Mouse (Mus musculus) layer of hippocampus, adult 18-20 months (tissue): Measurements from ENCODE around the gene Nup62. TPM values are rescaled to one million over a fixed set of nuclear protein-coding genes. Genes with fewer than 3 reads are reported as not detected.

Experiments
- DNase-seq, 2 experiments: peaks; one replicate each; pipeline ENCODE4 v3.0.0; 2022; ENCODE audit warnings: low spot score in 2 of 2
- total RNA-seq, 2 experiments: library from RNA; stranded (reverse); gene quantifications; 2 replicates each; pipeline ENCODE4 v1.2.3; 2021

Nup62 gene
- total RNA-seq, 2 experiments from 2014 or later = 30.7 to 32.7 TPM

DNA sequence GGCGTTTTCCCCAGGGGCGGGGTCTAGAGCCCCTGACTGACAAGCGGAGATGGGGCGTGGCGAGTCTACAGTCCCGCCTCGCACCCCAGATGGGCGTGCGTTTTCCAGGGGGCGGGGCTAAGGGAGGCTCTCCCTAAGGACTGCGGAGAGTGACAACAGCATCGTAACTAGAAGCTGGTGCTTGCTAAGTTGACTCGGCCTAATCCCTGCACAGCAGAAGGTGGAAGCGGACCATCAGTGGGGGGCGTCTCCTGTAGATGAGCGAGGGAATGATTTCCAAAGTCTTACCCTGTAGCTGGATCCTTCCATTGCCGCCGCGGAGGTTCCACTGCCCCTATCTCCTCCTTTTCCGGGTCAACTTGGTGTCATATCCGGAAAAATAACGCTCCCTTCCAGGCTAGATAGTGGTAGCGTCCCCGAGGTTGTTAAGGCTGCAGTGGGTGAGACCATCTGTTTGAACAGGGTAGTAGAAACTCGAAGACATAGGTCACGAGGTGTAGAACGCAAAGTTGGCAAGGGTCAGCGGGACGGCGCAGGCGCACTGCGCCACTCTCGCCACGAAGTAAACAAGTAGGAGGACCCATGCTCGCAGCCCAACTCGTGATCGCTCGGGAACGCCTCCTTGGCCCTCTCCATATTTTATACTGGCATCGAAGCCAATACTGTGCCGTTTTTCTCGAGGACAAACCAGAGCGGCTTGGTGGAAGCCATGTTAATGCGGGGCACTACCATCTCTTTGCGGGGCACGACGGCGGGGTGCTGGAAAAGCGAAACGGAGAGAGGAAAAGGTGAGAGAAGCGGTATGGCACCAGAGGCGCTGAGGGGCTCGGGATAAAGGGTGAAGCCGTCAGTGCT lies 32.9 kb downstream of the Nup62 start, which contains the start of the genes Akt1s1 and Tbc1d17:
Gene Akt1s1, plus strand, starts transcription at position 431 of the 855 bp plus-strand sequence.
Gene Tbc1d17, minus strand, starts transcription at position 519 of the 855 bp plus-strand sequence.
- DNase-seq = peak; percentile 100

DNA sequence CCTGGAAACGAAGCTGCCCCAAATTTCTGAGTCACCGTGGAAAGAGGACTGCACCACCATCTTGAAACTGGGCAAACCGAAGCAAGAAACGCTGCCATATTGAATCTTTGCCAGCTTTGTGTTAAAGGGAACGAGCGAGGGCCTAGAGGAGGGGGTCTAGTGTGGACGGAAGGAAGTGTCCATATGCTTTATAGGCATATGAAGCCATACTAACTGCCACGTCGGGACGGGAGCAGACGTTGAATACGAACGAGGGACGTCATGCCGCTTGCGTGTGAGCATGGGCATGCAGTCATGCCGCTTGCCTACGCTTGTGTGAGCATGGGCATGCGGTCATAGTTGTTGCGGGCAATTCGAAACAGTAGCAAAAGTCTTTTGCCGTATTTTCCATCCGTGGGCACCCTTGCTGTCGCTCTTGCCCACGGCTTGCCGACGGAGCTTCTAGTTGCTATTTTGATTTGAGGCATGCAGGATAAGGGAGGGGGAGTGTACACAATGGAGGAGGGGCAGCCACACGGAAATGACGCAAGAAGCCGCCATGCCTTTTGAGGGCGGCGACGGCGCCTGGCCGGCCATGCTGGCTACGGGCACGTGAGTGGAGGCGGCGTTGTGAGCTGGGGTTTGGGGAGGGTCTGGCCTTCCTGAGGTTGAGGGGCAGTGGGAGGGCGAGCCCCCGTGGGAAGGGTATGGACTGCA lies 33.7 kb downstream of the Nup62 start:
- DNase-seq = peak; percentile 90 to 96

DNA sequence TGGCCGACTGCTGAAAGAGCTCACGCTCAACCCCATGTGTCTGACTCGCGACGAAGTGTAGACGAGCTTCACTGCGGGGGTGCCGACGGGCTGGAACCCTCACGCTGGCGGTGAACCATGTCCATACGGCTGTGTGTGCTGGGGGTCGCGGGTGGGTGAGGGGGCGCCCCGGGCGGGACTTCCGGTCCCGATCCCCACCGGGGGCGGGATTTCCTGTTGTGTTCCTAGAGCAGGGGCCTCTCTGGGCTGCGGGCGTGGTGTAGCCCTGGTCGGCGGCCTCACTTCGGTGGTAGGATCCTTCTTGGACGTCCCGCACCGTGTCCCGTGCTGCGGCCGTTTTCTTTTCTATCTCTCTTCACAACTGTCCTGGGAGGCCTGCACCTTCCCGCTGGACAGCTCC lies 34.3 kb downstream of the Nup62 start:
- peak in 1 of 2 experiments; percentile 78 for DNase-seq

DNA sequence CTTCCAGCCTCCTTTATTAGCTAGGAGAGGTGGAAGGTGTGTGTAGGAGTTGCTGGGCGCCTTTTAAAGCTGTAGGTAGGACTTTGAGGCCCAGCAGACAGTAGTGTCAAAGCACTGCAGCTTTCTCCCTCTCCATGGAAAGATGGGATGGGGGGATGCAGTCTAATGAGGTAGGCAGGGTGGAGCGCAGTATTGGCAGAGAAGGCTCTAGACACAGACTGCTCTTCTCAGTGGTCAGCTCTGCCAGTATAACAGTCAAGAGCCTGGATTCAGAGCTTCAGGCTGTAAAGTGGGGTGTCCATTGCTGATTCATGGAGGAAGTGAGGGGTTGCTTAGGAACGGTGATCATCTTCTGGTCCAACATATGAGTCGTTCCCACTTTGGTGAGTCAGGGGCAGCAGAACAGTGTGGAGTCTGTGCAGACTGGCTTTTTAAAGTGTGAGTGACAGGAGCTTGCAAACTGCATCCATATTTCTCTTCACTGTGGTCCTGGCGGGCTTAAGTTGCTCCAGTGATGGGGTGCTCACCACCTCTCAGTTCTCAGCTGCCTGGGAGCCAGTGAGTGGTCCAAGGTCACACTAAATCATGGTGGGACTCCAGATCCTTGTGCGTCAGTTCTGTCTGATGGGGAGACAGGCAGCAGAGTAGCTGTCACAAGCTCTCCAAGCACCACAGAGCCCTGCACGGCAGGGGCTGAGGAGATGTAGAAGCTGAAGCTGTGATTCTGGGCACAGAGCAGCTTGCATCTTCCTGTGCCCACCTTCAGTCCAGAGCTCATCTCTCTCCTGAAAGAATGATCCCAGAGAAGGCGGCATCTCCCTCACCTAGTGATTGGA lies 35.1 kb downstream of the Nup62 start:
- DNase-seq = no peak

DNA sequence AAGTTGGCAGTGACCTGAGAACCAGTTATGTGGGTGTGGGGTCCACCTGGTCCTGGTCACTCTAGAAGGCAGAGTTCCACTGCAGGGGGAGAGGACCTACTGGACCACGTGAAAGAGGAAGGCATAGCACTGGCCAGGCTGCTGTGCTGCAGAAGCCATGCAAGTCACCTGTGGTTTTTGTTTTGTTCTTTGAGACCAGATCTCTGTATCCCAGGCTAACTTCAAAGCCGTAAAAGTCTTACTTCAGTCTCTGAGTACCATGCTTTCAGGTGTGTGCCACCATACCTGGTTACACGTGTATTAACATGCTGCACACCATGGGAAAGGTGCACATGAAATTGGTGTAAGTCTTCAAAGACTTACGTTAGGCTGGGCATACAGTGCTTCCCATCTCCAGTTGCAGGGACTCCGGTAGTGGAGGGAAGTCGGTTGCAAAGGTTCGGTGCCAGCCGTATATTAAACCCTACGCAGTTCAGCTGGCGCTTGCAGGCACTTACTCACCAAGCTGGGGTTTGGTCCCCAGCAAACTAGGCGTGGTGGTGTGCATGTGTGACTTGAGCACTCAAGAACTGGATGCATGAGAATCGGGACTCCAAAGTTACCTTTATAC lies 35.8 kb downstream of the Nup62 start:
- DNase-seq = no peak

DNA sequence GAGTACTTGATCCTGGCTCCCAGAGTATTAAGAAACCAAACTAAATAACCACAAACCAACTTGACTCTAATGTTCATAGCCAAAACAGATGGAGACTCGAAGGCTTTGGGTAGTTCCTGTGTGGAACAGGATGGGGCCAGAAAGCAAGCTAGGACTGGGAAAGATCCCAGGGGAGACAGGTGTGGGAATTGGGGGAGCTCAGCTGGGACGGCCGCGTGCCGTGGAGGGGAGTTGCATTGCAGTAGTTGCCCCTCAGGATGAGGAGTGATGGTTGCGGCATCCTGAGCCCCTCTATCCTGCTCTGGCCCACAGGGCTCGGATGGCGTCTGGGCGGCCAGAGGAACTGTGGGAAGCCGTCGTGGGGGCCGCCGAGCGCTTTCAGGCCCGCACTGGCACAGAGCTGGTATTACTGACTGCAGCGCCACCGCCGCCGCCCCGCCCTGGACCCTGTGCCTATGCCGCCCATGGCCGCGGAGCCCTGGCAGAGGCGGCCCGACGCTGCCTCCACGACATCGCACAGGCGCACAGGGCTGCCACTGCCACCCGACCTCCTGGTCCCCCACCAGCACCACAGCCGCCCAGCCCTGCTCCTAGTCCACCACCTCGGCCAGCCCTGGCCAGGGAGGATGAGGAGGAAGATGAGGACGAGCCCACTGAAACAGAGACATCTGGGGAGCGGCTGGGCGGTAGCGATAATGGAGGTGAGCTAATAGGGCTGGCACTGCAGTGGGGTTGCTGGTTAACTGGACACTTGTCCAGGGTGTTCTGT lies 36.6 kb downstream of the Nup62 start:
- no peak for DNase-seq

DNA sequence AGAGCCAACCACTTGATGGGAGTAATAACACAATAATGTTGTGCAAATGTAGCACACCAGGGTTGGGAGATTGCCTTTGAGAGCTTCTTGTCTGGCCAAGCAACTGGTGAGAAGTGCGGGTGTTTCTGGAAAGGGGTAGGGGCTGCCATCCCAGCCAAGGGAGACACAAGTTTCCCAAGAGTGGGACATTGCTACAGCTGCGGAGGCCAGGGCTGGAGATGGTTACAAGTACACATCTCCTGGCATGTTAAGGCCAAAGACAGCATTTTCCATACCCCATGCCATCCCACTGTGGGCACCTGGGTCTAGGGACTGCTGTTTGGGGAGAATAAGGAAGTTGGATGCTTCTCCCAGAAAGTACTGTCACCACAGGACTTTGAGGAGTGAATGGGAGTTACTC lies 37.2 kb downstream of the Nup62 start:
- no peak for DNase-seq

DNA sequence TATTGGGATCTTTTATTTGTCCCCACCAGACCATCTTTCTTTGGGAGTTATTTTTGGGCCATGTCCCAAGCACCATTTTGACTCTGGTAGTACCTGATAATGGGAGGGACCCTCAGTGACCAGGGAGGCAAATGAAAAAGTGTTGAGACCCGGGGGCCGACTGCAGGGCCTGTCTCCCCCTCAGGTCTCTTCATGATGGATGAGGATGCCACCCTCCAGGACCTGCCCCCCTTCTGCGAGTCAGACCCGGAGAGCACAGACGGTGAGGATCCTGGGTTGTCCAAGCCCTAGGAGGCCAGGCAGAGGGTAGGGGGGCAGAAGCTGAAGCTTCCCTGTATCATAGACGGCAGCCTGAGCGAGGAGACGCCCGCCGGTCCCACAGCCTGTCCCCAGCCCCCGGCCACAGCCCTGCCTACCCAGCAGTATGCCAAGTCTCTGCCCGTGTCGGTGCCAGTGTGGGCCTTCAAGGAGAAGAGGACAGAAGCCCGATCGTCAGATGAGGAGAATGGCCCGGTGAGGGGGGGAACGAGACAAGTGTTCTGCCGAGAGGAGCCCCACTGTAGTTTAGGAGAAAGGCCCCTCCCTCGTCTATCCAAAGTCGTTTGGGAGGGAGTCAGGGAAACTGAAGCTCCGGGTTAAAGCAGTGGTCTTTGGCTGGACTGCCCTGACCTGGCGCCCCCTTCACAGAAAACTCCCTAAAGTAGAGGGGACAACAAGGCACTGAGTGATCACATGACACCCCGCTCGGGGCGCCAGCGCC lies 37.9 kb downstream of the Nup62 start:
- DNase-seq = no peak

DNA sequence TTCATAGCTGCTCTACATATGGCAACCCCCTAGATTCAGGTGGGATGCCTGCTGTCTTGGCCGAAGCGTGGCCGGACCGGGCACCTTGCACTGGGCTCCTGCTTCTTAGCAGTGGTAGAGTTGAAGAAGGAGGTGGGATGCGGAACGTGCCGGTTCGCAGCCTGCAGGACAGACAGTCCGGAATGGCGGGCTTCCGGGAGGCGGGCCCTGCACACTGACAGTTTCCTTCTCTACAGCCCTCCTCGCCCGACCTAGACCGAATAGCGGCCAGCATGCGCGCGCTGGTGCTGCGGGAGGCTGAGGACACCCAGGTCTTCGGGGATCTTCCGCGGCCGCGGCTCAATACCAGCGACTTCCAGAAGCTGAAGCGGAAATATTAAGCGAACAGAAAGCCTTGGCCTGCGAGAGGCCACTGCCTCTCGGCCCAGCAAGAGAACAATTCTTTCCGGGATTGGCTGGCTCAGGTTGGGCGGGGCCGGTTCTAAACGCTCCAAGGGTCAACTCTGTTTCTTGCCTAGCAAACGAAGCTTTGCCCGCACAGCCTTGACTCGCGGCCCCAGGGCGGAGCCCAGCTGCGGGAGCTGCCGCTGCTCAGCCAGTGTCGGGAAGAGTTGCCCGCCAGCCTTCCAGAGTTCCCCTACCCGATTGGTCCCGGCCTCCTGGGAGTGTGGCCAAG lies 38.6 kb downstream of the Nup62 start:
- DNase-seq = peak in 1 of 2 experiments; percentile 80

DNA sequence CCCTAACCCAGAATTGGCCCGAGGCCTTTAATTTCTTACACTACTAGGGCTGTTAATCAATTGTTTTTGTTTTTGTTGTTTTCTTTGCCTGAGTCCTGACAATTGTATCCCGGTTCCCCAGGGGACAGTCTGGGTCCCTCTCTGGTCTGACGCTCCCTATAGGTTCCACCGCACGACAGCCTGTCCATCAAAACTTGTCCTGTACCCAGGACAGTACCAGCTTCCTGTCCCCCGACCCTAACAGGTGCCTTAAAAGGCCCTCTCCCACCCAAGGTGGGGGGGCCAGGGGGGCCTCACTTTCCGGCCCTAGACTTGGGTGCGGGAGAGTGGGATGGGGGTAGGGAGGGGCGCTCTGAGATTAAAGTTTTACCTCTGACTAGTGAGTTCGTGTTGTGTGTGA lies 39.1 kb downstream of the Nup62 start:
- no peak for DNase-seq

DNA sequence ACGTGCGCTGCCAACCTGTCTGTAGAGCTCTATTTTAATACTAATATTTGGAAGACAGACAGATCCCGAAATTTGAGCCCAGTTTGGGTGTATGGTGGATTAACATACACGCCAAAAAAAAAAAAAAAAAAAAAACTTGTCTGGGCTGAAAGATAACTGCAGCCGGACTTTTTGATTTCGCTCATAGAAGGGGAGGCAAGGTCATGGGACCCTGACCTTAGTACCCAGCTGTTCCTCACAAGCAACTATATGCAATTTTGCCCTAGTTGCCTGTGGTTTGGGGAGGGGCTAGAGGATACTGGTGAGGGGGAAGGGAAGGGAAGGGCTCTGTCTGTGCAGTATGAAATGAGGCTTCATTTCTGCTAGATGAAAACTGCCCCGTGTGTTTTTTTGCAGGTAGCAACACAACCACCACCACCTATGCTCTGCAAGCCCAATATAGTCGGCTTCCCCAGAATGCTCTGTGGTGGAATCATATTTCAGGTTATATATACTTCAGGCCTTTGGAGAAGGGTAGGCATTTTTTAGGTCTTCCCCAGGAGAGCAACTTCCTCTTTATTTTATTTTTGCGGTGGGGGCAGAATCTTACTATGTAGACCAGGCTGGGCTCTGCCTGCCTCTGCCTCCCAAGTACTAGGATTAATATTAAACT lies 40.5 kb downstream of the Nup62 start:
- no peak for DNase-seq

DNA sequence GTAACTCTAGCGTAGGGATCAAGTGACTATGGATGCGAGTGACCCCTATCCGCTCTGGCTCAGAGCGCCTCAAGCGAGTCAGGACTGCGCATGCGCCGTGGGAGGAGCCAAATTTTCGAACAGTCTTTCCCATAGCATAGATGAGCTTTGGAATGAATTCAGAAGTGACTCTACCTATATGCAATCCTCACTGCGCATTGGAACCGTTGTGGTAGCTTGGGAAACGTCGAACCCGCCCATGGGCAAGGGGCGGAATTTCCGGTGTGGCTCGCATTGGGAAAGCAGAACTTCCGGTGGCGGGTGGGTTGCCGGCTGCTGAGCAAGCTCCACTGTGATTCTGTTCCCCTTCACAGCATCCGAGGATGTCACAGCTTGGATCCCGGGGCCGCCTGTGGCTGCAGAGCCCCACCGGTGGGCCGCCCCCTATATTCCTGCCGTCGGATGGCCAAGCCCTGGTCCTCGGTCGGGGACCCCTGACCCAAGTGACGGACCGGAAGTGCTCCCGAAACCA lies 41.2 kb downstream of the Nup62 start, which contains the start of gene Pnkp:
Gene Pnkp, plus strand, starts transcription at position 98 of the 511 bp plus-strand sequence.
- DNase-seq = peak; percentile 90 to 95

DNA sequence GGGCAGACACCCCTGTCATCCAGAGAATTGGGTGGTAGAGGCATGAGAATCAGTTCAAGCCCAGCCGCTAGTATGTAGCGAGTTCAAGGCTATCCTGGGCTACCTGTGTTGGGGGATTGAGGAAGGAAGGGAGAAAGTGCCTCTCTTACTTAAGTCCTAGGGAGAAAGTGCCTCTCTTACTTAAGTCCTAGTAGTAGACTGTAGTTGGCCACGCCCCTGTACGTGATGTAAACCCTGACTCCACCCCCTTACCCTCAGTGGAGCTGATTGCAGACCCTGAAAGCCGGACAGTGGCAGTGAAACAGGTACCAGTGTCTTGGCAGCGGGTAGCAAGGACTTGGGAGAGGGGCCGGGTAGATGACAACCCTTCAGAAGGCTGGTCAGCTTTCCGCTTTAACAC lies 42.0 kb downstream of the Nup62 start:
- no peak for DNase-seq

DNA sequence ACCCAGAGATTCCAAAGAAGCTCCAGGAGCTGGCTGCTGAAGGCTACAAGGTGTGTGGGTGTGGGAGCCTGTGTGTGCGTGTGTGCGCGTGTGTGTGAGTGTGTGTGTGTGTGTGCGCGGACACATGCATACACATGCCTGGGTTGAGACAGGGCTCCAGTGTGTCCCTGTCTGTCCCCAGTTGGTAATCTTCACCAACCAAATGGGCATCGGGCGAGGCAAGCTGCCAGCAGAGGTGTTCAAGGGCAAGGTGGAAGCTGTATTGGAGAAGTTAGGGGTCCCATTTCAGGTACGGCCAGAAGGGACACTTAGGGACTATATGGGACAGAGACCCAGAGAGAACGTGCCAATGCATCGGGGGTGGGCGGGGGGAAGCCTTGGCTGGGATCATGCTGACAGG lies 44.0 kb downstream of the Nup62 start:
- no peak for DNase-seq

DNA sequence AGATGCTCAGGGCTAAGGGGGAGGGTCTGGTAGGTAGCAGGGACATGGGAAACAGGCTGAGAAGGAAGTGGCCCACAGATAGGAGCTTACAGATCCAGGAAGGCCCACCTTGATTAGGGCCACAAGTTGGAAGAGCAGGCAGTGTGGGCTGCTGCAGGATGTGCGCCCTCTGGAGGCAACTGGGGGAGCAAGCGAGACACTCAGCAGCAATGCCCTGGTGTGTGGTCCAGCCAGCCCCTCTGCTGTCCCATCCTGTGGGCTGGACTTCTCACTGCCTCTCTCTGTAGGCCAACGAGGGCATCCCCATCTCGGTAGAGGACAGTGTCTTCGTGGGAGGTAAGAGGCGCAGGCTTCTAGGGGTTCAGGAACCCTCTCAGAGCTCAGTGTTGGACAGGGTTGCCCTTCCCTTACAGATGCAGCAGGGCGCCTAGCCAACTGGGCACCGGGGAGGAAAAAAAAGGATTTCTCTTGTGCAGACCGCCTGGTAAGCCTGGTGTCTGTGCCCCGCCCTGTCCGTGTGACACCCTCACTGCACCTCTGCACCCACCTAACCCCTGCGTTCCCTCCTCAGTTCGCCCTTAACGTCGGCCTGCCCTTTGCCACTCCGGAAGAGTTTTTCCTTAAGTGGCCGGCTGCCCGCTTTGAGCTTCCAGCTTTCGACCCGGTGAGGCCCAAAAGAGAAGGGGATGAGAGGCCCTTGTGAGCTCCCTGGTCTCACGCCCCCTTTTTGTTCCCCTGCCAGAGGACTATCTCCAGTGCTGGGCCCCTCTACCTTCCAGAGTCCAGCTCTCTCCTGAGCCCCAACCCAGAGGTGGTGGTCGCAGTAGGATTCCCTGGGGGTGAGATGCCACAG lies 44.9 kb downstream of the Nup62 start:
- DNase-seq = no peak

DNA sequence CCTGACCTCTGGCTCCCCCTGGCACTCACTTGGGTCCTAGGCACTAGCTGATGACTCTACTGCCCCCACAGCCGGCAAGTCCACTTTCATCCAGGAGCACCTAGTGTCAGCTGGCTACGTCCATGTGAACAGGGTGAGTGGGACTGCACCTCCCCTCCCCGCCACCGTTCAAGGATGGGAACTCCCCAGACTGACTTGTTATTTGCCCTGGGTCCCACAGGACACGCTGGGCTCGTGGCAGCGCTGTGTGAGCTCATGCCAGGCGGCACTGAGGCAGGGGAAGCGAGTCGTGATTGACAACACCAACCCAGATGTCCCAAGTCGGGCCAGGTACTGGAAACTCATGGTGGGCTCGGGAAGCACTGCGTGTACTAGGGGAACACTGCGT lies 45.5 kb downstream of the Nup62 start:
- no peak for DNase-seq

DNA sequence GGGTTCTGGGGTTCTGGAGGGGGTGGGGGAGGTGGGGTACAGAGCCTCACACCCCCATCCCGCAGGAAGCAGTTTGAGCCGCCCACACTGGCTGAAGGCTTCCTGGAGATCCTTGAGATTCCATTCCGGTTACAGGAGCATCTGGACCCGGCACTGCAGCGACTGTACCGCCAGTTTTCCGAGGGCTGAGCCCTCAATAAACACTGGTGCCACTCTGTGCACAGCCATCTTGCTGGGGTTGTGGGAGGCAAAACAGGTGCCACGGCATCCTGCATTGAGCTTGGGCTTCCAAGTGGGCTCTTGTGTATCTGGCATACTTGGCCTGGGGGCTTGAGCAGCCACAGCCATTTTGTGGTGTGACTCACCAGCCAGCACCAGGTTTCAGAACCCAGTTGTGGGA lies 46.5 kb downstream of the Nup62 start:
- DNase-seq = no peak
